Mouse (Mus musculus): ENCODE data around the gene Dock8.

The Dock8 gene

GRCm38 (mm10) chr19:25122417-25122816, 123.1 kb downstream of the Dock8 start:
- DNase-seq (ENCODE audit: low spot score in 2 of 2) = no peak

GRCm38 (mm10) chr19:25123031-25123430, 123.7 kb downstream of the Dock8 start:
- DNase-seq (ENCODE audit: low spot score in 2 of 2) = no peak

GRCm38 (mm10) chr19:25123461-25123860, 124.1 kb downstream of the Dock8 start:
- no peak for DNase-seq (ENCODE audit: low spot score in 2 of 2)

- DNase-seq (ENCODE audit: low spot score in 2 of 2) = no peak
Observed at GRCm38 (mm10) chr19:25132322-25132721, 133.0 kb downstream of the Dock8 start.

GRCm38 (mm10) chr19:25133959-25134358, 134.6 kb downstream of the Dock8 start:
- no peak for DNase-seq (ENCODE audit: low spot score in 2 of 2)

- no peak for DNase-seq (ENCODE audit: low spot score in 2 of 2)
Observed at GRCm38 (mm10) chr19:25136171-25136570, 136.8 kb downstream of the Dock8 start.

GRCm38 (mm10) chr19:25137907-25138820, 138.8 kb downstream of the Dock8 start:
- no peak for DNase-seq (ENCODE audit: low spot score in 2 of 2)

- no peak for DNase-seq (ENCODE audit: low spot score in 2 of 2)
Observed at GRCm38 (mm10) chr19:25144110-25145028, 145.0 kb downstream of the Dock8 start.

GRCm38 (mm10) chr19:25145116-25145515, 145.8 kb downstream of the Dock8 start:
- no peak for DNase-seq (ENCODE audit: low spot score in 2 of 2)

GRCm38 (mm10) chr19:25146122-25146521, 146.8 kb downstream of the Dock8 start:
- no peak for DNase-seq (ENCODE audit: low spot score in 2 of 2)

- DNase-seq (ENCODE audit: low spot score in 2 of 2) = no peak
Observed at GRCm38 (mm10) chr19:25149788-25150187, 150.5 kb downstream of the Dock8 start.

- no peak for DNase-seq (ENCODE audit: low spot score in 2 of 2)
Observed at GRCm38 (mm10) chr19:25154506-25155178, 155.3 kb downstream of the Dock8 start.

GRCm38 (mm10) chr19:25155250-25155649, 155.9 kb downstream of the Dock8 start:
- no peak for DNase-seq (ENCODE audit: low spot score in 2 of 2)

GRCm38 (mm10) chr19:25155709-25156108, 156.4 kb downstream of the Dock8 start:
- no peak for DNase-seq (ENCODE audit: low spot score in 2 of 2)

GRCm38 (mm10) chr19:25162270-25162669, 162.9 kb downstream of the Dock8 start:
- no peak for DNase-seq (ENCODE audit: low spot score in 2 of 2)

GRCm38 (mm10) chr19:25163426-25163825, 164.1 kb downstream of the Dock8 start:
- DNase-seq (ENCODE audit: low spot score in 2 of 2) = no peak

GRCm38 (mm10) chr19:25166412-25166811, 167.1 kb downstream of the Dock8 start:
- no peak for DNase-seq (ENCODE audit: low spot score in 2 of 2)

- no peak for DNase-seq (ENCODE audit: low spot score in 2 of 2)
Observed at GRCm38 (mm10) chr19:25171395-25171794, 172.1 kb downstream of the Dock8 start.

- DNase-seq (ENCODE audit: low spot score in 2 of 2) = no peak
Observed at GRCm38 (mm10) chr19:25176746-25177145, 177.4 kb downstream of the Dock8 start.

- no peak for DNase-seq (ENCODE audit: low spot score in 2 of 2)
Observed at GRCm38 (mm10) chr19:25180024-25180423, 180.7 kb downstream of the Dock8 start.

- no peak for DNase-seq (ENCODE audit: low spot score in 2 of 2)
Observed at GRCm38 (mm10) chr19:25180547-25180946, 181.2 kb downstream of the Dock8 start.

GRCm38 (mm10) chr19:25184076-25184475, 184.7 kb downstream of the Dock8 start:
- DNase-seq (ENCODE audit: low spot score in 2 of 2) = no peak

All from spleen, postnatal 4 days (tissue).